Mouse (Mus musculus): ENCODE data around the gene Raly.
A peak's percentile ranks its signal among the peaks of the same experiment; 100 is the strongest.

Raly gene

GRCm38 (mm10) chr2:154785284-154785683 is 5.6 kb upstream of the Raly start:
- no peak for DNase-seq

- DNase-seq, result no peak
Observed at GRCm38 (mm10) chr2:154786187-154786586, 4.7 kb upstream of the Raly start.

GRCm38 (mm10) chr2:154786776-154787175 is 4.1 kb upstream of the Raly start:
- DNase-seq, result no peak

- DNase-seq, result peak in 1 of 2 experiments; percentile 23
Observed at GRCm38 (mm10) chr2:154789381-154789780, 1.5 kb upstream of the Raly start.

- DNase-seq, result peak in 1 of 2 experiments; percentile 22
Observed at GRCm38 (mm10) chr2:154789977-154790655, 780 bp upstream of the Raly start.

- peak; percentile 82 to 83 for DNase-seq
Observed at GRCm38 (mm10) chr2:154791661-154792642, 1.1 kb downstream of the Raly start.

GRCm38 (mm10) chr2:154803372-154803771 is 12.5 kb downstream of the Raly start:
- no peak for DNase-seq

GRCm38 (mm10) chr2:154803845-154804244 is 12.9 kb downstream of the Raly start:
- DNase-seq, result no peak

GRCm38 (mm10) chr2:154807689-154808088 is 16.8 kb downstream of the Raly start:
- no peak for DNase-seq

GRCm38 (mm10) chr2:154809107-154809762 is 18.3 kb downstream of the Raly start:
- DNase-seq, result peak; percentile 52 to 70

GRCm38 (mm10) chr2:154810821-154811220 is 19.9 kb downstream of the Raly start:
- no peak for DNase-seq

- DNase-seq, result no peak
Observed at GRCm38 (mm10) chr2:154813426-154813825, 22.5 kb downstream of the Raly start.

GRCm38 (mm10) chr2:154817089-154817488 is 26.2 kb downstream of the Raly start:
- no peak for DNase-seq

- peak in 1 of 2 experiments; percentile 37 for DNase-seq
Observed at GRCm38 (mm10) chr2:154817788-154818187, 26.9 kb downstream of the Raly start.

GRCm38 (mm10) chr2:154818599-154818998 is 27.7 kb downstream of the Raly start:
- DNase-seq, result no peak

- DNase-seq, result no peak
Observed at GRCm38 (mm10) chr2:154820346-154820745, 29.4 kb downstream of the Raly start.

- DNase-seq, result no peak
Observed at GRCm38 (mm10) chr2:154826054-154826538, 35.2 kb downstream of the Raly start.

GRCm38 (mm10) chr2:154827521-154827920 is 36.6 kb downstream of the Raly start:
- no peak for DNase-seq

GRCm38 (mm10) chr2:154832471-154832870 is 41.6 kb downstream of the Raly start:
- no peak for DNase-seq

GRCm38 (mm10) chr2:154834149-154834865 is 43.4 kb downstream of the Raly start:
- DNase-seq, result no peak

GRCm38 (mm10) chr2:154836537-154836936 is 45.6 kb downstream of the Raly start:
- DNase-seq, result no peak

- no peak for DNase-seq
Observed at GRCm38 (mm10) chr2:154848086-154848485, 57.2 kb downstream of the Raly start.

All from kidney, adult 8-10 months (tissue).